Mouse (Mus musculus) right cerebral cortex, postnatal 4 days (tissue): Measurements from ENCODE around the gene Fkbp8.
"Not testable (repeated sequence)": the region's sequence is repeated elsewhere in the genome, so short reads cannot be mapped to it uniquely, and the experiment has no call there.

ENCODE experiments used
- DNase-seq: peaks from one replicate; pipeline ENCODE4 v3.0.0-alpha.2; 2022

Fkbp8 gene

DNA sequence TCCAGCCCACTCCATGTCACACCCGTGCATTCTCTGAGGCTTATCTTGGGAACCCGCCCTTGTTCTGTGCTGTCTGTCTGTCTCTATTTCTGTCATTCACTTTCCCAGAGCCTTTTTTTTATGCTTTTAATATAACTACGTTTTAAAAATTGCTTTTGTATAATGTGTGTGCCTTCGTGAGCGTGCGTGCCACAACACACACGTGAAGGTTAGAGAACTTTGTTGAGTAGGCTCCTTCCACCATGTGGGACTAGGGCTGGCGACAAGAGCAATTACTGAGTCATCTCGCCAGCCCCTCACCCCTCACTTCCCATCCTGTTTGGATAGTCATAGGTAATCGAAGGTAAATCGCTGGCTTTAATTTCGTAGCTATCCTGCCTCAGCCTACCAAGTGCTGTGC, 25.0 kb upstream of the Fkbp8 start:
- no peak for DNase-seq

DNA sequence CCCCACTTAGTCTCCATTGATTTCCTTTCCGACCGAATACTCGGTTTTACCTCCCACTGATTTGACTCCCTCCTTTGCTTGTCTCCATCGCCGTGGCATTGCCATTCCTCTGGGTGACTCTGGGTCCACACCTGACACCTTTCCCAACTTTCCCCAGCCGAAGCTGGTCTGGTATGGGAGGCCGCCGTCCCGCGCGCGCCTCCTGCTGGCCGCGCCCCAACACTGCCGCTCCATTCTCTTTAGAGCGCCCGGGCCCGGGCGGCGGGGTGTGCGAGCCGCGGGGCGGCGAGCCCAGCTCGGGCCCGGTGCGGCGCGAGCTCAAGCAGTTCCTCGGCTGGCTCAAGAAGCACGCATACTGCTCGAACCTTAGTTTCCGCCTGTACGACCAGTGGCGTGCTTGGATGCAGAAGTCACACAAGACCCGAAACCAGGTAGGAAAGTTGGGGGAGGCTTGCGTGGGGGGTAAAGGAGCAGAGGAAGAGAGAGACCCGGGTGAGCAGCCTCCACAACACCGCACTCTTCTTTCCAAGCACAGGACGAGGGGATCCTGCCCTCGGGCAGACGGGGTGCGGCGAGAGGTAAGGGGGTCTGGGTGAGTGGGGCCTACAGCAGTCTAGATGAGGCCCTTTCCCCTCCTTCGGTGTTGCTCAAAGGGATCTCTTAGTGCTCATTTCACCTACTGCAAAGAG, 24.3 kb upstream of the Fkbp8 start:
- no peak for DNase-seq

DNA sequence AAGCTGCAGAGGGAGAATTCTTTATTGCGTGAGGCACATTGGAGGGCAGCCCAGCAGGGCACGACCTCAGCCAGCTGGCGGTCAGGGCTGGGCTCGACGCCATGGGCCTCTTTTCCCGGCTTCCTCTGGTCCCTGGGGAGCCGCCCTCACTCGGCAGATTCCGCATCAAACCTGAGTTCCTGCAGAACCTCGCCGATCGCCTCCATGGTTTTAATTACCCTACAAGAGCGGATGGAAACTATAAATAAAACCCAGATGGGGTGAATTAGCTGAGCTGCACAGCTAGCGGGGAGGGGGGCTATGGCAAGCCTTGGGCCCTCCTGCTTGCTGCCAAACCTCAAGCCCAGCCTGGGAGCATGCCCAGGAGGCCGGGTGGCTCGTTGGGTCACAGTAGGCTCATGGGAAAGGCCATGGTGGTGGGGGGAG, 23.2 kb upstream of the Fkbp8 start:
- no peak for DNase-seq

GRCm38 (mm10) chr8:70504851-70505250, 22.7 kb upstream of the Fkbp8 start:
- peak; percentile 80 for DNase-seq

DNA sequence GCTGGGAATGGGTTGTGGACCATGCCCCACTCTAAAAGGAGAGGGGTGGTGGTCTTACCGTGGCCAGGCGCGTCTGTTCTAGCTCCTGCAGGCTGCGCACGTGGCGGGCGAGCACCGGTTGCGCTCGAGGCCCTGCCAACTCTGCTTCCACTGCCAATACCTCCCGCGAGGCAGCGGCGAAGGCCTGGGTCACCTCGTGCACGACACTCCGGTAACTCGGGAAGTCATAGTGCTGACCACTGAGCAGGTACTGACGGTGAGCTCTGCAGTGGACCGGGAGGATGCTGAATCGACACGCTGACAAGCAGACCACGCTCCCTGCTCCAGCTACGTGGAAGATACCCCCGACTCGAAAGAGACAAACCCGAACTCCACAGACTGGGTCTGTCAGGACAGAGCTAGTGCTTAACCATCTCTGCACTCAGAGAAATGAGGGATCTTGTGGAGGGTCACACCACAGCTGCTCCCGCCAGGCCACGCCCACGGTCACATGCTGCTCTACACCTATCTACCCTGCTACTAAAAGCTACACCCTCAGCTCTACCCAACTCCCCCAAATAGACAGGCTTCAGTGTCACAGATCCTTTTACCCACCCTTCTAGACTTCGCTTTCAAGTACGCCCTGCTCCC, 21.7 kb upstream of the Fkbp8 start:
- no peak for DNase-seq

GRCm38 (mm10) chr8:70506328-70507026, 21.0 kb upstream of the Fkbp8 start, which contains the start of gene Rex1bd:
Gene Rex1bd, minus strand, starts transcription at chr8:70506752.
- peak; percentile 98 for DNase-seq

DNA sequence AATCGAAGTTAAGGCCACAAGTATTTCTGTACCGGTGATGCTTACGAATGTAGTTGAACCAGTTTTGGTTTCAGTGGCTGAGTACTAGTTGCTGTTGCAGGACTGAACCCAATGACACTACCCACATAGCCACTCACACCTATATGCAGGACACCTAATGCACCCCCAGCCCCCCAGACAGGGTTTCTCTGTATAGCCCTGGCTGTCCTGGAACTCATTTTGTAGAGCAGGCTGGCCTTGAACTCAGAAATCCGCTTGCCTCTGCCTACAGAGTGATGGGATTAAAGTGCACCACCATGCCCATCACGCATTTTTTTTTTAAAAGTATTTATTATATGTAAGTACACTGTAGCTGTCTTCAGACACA, 20.5 kb upstream of the Fkbp8 start:
- no peak for DNase-seq

DNA sequence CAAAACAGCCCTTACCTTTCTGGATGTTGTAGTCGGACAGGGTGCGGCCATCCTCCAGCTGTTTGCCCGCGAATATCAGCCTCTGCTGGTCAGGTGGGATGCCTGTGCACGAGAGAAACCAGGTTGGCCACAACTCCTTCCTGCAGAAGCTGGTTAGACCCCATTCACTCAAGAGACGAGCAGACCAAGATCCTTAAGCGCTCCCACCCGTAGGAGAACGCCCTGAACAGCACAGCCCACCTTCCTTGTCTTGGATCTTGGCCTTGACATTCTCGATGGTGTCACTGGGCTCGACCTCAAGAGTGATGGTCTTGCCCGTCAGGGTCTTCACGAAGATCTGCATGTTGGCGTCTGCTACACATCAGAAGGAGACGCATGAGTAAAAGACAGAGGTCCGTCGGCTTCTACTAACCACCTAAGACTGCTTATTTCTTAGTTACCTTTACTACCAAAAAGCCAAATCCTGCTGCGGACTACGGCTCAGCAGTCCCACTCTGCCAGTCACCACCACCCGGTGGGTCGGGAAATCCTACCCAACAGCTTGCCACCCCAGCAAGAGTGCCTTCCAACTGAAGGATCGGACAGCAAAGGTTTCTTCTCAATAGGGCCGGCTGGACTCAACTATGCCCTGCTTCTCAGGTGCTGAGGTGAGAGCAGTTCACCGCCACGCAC, 18.1 kb upstream of the Fkbp8 start:
- no peak for DNase-seq

- DNase-seq: peak; percentile 96
These were observed 17.2 kb upstream of the Fkbp8 start, which contains the start of gene Uba52 for GRCm38 (mm10) chr8:70510228-70510915. Gene Uba52, minus strand, starts transcription at chr8:70510801.

DNA sequence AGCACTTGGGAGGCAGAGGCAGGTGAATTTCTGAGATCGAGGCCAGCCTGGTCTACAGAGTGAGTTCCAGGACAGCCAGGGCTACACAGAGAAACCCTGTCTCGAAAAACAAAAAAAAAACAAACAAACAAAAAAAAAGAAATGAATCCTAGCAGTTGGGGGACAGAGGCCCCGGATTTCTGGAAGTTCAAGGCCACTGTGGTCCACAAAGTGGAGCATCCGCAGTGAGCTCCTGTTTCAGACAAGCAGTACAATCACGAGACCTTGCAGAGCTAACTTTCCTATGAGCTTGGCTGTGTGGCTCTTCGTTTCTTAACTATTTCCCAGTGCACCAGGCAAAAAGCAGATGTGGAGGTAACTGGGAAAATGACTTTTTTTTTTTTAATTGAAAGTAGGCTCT, 16.4 kb upstream of the Fkbp8 start:
- DNase-seq: not testable (repeated sequence)

DNA sequence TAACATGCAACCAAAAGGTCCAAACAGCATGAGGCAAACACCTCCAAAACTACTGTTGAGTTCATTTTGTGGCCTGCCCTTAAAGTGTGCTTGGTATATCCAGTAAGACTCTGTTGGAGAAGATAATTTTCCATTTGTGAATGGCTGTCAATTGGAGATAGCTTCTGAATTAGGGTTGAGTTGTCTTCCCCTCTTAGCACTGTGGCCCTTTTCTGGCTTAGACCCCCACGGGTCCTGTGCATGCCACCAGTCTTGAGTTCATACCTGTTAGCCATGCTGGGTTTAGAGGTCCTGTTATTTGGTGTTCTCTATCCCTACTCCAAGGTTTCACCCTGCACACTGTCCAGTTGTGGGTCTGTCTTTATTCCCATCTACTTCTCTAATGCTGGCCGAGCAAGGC, 15.8 kb upstream of the Fkbp8 start:
- DNase-seq: no peak

GRCm38 (mm10) chr8:70512253-70512903, 15.1 kb upstream of the Fkbp8 start:
- no peak for DNase-seq

- DNase-seq: no peak
These were observed 14.1 kb upstream of the Fkbp8 start for GRCm38 (mm10) chr8:70513441-70513840.

DNA sequence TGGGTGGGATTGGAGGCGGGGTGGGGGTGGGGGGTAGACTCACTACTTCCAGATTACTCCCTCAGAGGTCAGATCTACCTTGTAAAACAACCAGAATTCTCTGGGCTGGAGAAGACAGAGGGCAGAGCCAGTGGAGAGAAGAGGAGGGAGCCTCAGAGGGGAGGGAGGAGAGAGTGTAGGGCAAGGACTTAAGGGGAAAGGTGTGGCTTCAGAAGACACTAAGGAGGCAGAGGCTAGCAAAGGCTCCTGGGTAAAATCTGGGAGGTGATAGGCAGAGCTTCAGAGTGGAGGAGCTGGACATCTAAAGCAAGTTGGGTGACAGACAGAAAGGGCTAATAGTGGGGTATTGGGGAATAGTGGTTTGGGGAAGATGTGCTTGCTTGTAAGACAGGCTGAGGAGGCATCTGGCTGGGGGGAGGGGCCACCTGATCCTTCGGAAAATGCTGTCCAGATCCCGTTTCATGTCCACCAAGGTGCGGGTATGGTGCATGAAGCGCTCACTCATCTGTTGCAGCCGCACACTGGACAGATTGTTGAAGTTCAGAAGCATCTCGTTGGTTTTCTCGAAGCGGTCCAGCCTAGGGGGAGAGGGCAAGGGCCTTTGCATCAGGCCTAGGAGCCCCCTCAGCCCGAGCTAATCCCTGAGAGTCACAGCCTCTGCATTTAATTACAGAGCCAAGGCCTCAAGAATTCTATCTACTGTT, 9.4 kb upstream of the Fkbp8 start:
- no peak for DNase-seq

- DNase-seq: no peak
These were observed 8.5 kb upstream of the Fkbp8 start for GRCm38 (mm10) chr8:70519043-70519442.

DNA sequence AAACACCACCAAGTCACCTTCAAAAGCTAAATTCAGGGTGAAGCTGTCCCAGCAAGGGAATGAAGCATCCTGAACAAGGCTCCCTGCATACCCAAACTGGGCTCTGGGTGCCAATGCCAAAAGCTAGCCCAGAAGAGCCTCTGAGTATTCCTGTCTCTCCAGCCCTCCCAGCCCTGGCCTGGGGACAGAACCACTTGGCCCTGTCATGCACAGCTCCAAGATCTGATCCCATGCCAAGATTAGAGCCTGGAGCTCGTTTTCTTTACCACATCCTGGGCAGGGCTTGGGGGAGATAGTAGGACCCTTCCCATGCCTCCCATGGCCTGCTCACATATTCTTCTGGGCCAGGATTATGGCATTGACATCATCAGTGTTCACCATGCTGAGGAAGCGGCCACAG, 7.9 kb upstream of the Fkbp8 start:
- no peak for DNase-seq

DNA sequence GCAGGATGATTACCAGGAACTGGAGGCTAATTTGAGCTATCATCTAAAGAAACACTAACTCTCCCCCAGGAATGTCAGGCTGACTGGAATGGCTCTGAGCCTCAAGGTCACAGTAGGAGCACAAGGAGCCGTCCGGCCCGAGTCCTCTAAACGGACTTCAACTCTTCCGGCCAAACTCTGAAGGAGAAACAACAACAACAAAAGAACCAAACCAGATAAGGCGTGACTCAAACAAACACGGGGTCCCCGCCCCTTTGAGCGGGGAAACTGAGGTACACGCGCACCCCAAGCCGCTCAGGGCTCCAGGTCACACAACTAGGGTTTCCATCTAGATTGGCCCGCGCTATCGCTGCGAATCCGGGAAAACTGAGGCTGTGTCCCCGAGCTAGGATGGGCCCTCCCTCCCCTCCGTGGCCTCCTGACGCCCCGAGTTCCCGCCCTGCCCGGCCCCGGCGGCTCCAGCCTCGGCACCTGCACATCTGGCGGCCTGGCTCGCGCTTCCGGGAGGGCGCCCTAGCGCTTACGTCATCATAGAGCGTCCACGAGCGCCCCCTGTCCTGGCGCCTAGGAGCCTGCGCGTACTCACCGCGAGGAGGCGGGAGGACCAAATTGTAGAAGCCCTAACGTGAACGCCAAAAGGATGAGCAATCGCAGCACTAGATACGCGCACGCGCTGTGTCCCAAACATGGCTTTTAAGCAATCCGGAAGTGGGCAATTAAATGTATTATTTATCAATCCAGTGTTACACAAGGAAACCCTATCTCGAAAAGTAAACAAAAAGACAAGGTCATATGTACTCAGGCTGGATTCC, 4.7 kb upstream of the Fkbp8 start:
- DNase-seq: peak; percentile 95

DNA sequence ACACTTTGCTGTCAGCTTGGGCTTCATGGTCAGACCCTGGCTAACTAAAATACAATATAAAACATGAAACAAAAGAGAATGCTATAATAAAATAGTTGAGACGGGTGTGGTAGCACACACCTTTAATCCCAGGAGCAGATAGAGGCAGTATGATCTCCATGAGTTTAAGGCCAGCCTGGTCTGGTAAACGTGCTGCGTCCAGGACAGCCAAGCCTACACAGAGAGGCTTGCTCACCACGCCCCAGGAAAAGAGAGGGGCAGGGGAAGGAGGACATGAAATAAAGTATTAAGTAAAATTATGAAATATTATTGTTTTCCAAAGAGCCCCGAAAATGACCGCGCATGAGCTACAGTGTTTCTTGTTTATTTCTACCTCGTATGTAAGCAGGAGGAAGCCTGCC, 413 bp upstream of the Fkbp8 start:
- no peak for DNase-seq

- DNase-seq: no peak
These were observed 766 bp downstream of the Fkbp8 start for GRCm38 (mm10) chr8:70528182-70528797.

DNA sequence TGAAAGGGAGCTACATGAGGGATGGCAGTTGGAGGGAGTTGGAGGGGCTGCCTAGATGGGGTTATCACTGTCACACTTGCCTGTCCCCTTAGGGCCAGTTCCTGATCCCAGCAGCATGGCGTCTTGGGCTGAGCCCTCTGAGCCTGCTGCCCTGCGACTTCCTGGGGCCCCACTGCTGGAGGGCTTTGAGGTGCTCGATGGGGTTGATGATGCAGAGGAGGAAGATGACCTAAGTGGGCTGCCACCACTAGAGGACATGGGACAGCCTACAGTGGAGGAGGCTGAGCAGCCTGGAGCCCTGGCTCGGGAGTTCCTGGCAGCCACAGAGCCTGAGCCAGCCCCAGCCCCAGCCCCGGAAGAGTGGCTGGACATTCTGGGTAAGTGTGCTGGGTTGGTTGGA, 1.8 kb downstream of the Fkbp8 start:
- DNase-seq: no peak
